Mouse (Mus musculus) cerebellum, adult (tissue): ENCODE measurements at regions not wholly inside any gene's neighbourhood (a gene's known extent, or its start where the extent isn't known, plus 50 kb on each side); places are given as distances from the start of the nearest gene placed in this dataset.

ENCODE experiments used
- ATAC-seq: cut with Nextera tagmentation; 2 replicates; pipeline ENCODE4 v1.9.2; 2017; ENCODE audit warnings: mild to moderate bottlenecking, moderate library complexity, mixed read lengths; ENCODE audit not compliant: insufficient number of reproducible peaks, low FRiP score, low TSS enrichment

DNA sequence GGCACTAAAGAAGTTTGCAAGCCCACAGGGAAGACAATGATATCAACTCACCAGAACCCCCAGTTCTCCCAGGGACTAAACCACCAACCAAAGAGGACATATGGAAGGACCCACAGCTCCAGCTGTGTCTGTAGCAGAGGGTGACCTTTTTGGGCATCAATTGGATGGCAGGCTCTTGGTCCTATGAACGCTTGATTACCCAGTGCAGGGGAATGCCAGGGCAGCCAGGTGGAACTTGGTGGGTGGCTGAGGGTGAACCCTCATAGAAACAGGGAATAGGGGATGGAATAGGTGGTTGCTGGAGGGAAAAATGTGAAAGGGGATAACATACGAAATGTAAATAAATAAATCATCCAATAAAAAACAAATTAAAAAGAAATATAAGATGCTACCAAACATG is 430.0 kb upstream of the Bche start:
- ATAC-seq, result peak; percentile 26; the same call in 1 of the 2 replicates

DNA sequence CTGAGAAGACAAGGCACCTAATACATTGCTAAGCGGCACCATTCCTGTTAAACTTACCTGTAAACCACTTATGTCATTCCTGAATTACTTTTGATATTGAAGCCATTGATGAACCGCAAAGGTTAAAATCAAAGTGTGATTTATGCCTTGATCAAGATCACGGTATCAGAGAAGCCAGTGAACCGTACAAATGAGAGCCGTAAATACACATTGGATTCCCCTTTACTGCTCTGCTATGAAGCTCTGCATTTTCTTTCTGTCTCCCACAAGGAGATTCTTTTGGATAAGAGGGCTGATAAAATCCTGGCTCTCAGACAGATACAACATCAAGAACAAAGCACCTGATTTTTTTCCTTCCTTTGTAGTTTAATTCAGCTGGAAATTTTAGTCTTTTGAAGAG is 388.0 kb upstream of the Bche start:
- no peak for ATAC-seq
